Mouse (Mus musculus) kidney, embryonic 15.5 days (tissue): ENCODE data around the gene Olfr1229. TPM values are rescaled to one million over a fixed set of nuclear protein-coding genes. Genes with fewer than 3 reads are reported as not detected.

ENCODE experiments used
- ATAC-seq: fragments of 200-750 bp; cut with Nextera tagmentation; replicated peaks from 2 replicates; pipeline ENCODE4 v1.8.0; 2017; ENCODE audit warnings: moderate TSS enrichment; ENCODE audit not compliant: low FRiP score
- H3K27ac ChIP-seq: fragments of 300-500 bp; sonication (generic); 2 replicates; pipeline ENCODE4 v1.5.1; 2015; ENCODE audit warnings: mild to moderate bottlenecking, inconsistent platforms
- H3K27me3 ChIP-seq: fragments of 300-500 bp; sonication (generic); 2 replicates; pipeline ENCODE4 v1.6.1; 2015; ENCODE audit warnings: inconsistent platforms
- H3K36me3 ChIP-seq: fragments of 300-500 bp; sonication (generic); 2 replicates; pipeline ENCODE4 v1.6.1; 2015; ENCODE audit warnings: inconsistent platforms
- H3K4me1 ChIP-seq: fragments of 300-500 bp; sonication (generic); 2 replicates; pipeline ENCODE4 v1.6.1; 2015; ENCODE audit warnings: inconsistent platforms
- H3K4me2 ChIP-seq: fragments of 300-500 bp; sonication (generic); 2 replicates; pipeline ENCODE4 v1.6.1; 2015; ENCODE audit warnings: moderate library complexity, mild to moderate bottlenecking, inconsistent platforms
- H3K4me3 ChIP-seq: fragments of 300-500 bp; sonication (generic); replicated peaks from 2 replicates; pipeline ENCODE4 v1.5.1; 2015; ENCODE audit warnings: mild to moderate bottlenecking, inconsistent platforms
- H3K9ac ChIP-seq: fragments of 300-500 bp; sonication (generic); 2 replicates; pipeline ENCODE4 v1.6.1; 2015; ENCODE audit warnings: mild to moderate bottlenecking, inconsistent platforms
- H3K9me3 ChIP-seq: fragments of 300-500 bp; sonication (generic); replicated peaks from 2 replicates; pipeline ENCODE4 v1.6.1; 2016; ENCODE audit warnings: inconsistent platforms
- WGBS: fragments of 180-500 bp; shearing (Covaris S2); methylation state at CpG from one replicate; pipeline ENCODE4 v1.1.7; 2015; ENCODE audit warnings: mixed read lengths; 5-methylcytosine and 5-hydroxymethylcytosine counted together
- polyA plus RNA-seq: library from polyadenylated mRNA; unstranded; fragments of >200 nt; fragmentation: Nextera tagmentation; extraction: Ambion mirVana; gene quantifications from 2 replicates; pipeline ENCODE4 v1.2.1, GENCODE M21; 2015

The Olfr1229 gene
- polyA plus RNA-seq: not detected in 2 replicates

GRCm38 (mm10) chr2:89287914-89288313 lies at the start of gene Olfr1229:
TSS of gene Olfr1229 (minus strand) at chr2:89288014.
- WGBS: 86% methylated on average over 2 of the region's 2 CpGs
- H3K9me3 ChIP-seq: no peaks in the 10 kb centered on the region
- no peaks in the 10 kb centered on the region for H3K4me1 ChIP-seq
- no peak for ATAC-seq
- H3K27ac ChIP-seq: no peak within 1 kb of the TSS
- H3K36me3 ChIP-seq: no peaks in the 10 kb centered on the region
- H3K27me3 ChIP-seq: no peaks in the 10 kb centered on the region
- no peak within 1 kb of the TSS for H3K9ac ChIP-seq
- H3K4me2 ChIP-seq: no peak within 1 kb of the TSS
- H3K4me3 ChIP-seq: no peak within 1 kb of the TSS

GRCm38 (mm10) chr2:89329575-89329974 lies 41.8 kb upstream of the Olfr1229 start, which contains the start of gene Olfr1232:
TSS of gene Olfr1232 (minus strand) at chr2:89329675.
- Histone ChIP-seq H3K36me3 (no peaks in the 10 kb centered on the region), H3K4me3 (no peak within 1 kb of the TSS), H3K4me2 (no peak within 1 kb of the TSS), H3K9me3 (no peaks in the 10 kb centered on the region), H3K9ac (no peak within 1 kb of the TSS), H3K27me3 (no peaks in the 10 kb centered on the region), H3K4me1 (no peaks in the 10 kb centered on the region), H3K27ac (no peak within 1 kb of the TSS)
- no peak for ATAC-seq

- H3K36me3 ChIP-seq: no peaks in the 10 kb centered on the region
- no peaks in the 10 kb centered on the region for H3K4me1 ChIP-seq
- no peaks in the 10 kb centered on the region for H3K9me3 ChIP-seq
- H3K4me2 ChIP-seq: no peak within 1 kb of the TSS
- 77% methylated on average over 2 of the region's 2 CpGs for WGBS
- H3K27me3 ChIP-seq: no peaks in the 10 kb centered on the region
- H3K27ac ChIP-seq: no peak within 1 kb of the TSS
- ATAC-seq: no peak
- no peak within 1 kb of the TSS for H3K4me3 ChIP-seq
- H3K9ac ChIP-seq: no peak within 1 kb of the TSS
Observed at GRCm38 (mm10) chr2:89306974-89307373, 19.2 kb upstream of the Olfr1229 start, which contains the start of gene Olfr1231. TSS of gene Olfr1231 (minus strand) at chr2:89307074.

GRCm38 (mm10) chr2:89297168-89297567 lies 9.4 kb upstream of the Olfr1229 start, which contains the start of gene Olfr1230:
TSS of gene Olfr1230 (minus strand) at chr2:89297268.
- H3K36me3 ChIP-seq: no peaks in the 10 kb centered on the region
- no peak for ATAC-seq
- 83% methylated on average over 1 of the region's 1 CpGs for WGBS

GRCm38 (mm10) chr2:89253962-89254361 lies 33.9 kb downstream of the Olfr1229 start, which contains the start of gene Olfr1228:
TSS of gene Olfr1228 (minus strand) at chr2:89254062.
- no peaks in the 10 kb centered on the region for H3K4me1 ChIP-seq
- no peaks in the 10 kb centered on the region for H3K9me3 ChIP-seq
- no peak within 1 kb of the TSS for H3K27ac ChIP-seq
- no peak within 1 kb of the TSS for H3K4me2 ChIP-seq
- no peaks in the 10 kb centered on the region for H3K36me3 ChIP-seq
- no peak within 1 kb of the TSS for H3K9ac ChIP-seq
- H3K4me3 ChIP-seq: no peak within 1 kb of the TSS
- H3K27me3 ChIP-seq: no peaks in the 10 kb centered on the region
- no peak for ATAC-seq

More at GRCm38 (mm10) chr2:89297168-89297567, 9.4 kb upstream of the Olfr1229 start, which contains the start of gene Olfr1230:
- H3K27me3 ChIP-seq: no peaks in the 10 kb centered on the region
- no peaks in the 10 kb centered on the region for H3K9me3 ChIP-seq
- no peak within 1 kb of the TSS for H3K27ac ChIP-seq
- H3K4me3 ChIP-seq: no peak within 1 kb of the TSS
- no peak within 1 kb of the TSS for H3K9ac ChIP-seq
- no peaks in the 10 kb centered on the region for H3K4me1 ChIP-seq
- no peak within 1 kb of the TSS for H3K4me2 ChIP-seq

Other genes starting within 250 kb of the Olfr1229 start
- gene Olfr1218, start 226.8 kb downstream of the Olfr1229 start, polyA plus RNA-seq: not detected in 2 replicates
- not detected in 2 replicates for gene Olfr1219, start 204.5 kb downstream of the Olfr1229 start, polyA plus RNA-seq
- not detected in 2 replicates for gene Olfr1220, start 181.2 kb downstream of the Olfr1229 start, polyA plus RNA-seq
- not detected in 2 replicates for gene Olfr1221, start 170.7 kb downstream of the Olfr1229 start, polyA plus RNA-seq
- gene Olfr1222, start 155.0 kb downstream of the Olfr1229 start, polyA plus RNA-seq: not detected in 2 replicates
- gene Olfr1223, start 136.5 kb downstream of the Olfr1229 start, polyA plus RNA-seq: not detected in 2 replicates
- gene Olfr1224-ps1, start 123.9 kb downstream of the Olfr1229 start, polyA plus RNA-seq: not detected in 2 replicates
- gene Olfr1225, start 113.3 kb downstream of the Olfr1229 start, polyA plus RNA-seq: not detected in 2 replicates
- gene Olfr1226, start 88.0 kb downstream of the Olfr1229 start, polyA plus RNA-seq: not detected in 2 replicates
- not detected in 2 replicates for gene Olfr1228, start 34.0 kb downstream of the Olfr1229 start, polyA plus RNA-seq
- not detected in 2 replicates for gene Olfr1230, start 9.3 kb upstream of the Olfr1229 start, polyA plus RNA-seq
- gene Olfr1231, start 19.1 kb upstream of the Olfr1229 start, polyA plus RNA-seq: not detected in 2 replicates
- not detected in 2 replicates for gene Olfr1232, start 41.7 kb upstream of the Olfr1229 start, polyA plus RNA-seq
- gene Olfr1233, start 54.4 kb upstream of the Olfr1229 start, polyA plus RNA-seq: not detected in 2 replicates
- gene Olfr1234, start 76.9 kb upstream of the Olfr1229 start, polyA plus RNA-seq: not detected in 2 replicates
- not detected in 2 replicates for gene Olfr1238, start 121.7 kb upstream of the Olfr1229 start, polyA plus RNA-seq
- gene Olfr1239, start 132.4 kb upstream of the Olfr1229 start, polyA plus RNA-seq: not detected in 2 replicates
- gene Olfr1240, start 155.0 kb upstream of the Olfr1229 start, polyA plus RNA-seq: not detected in 2 replicates
- gene Olfr1241, start 199.1 kb upstream of the Olfr1229 start, polyA plus RNA-seq: not detected in 2 replicates
- not detected in 2 replicates for gene Olfr1242, start 210.3 kb upstream of the Olfr1229 start, polyA plus RNA-seq
- gene Olfr1243, start 243.5 kb upstream of the Olfr1229 start, polyA plus RNA-seq: not detected in 2 replicates